ENCODE assay signal across 20 mouse cellular contexts in the genomic region with DNA sequence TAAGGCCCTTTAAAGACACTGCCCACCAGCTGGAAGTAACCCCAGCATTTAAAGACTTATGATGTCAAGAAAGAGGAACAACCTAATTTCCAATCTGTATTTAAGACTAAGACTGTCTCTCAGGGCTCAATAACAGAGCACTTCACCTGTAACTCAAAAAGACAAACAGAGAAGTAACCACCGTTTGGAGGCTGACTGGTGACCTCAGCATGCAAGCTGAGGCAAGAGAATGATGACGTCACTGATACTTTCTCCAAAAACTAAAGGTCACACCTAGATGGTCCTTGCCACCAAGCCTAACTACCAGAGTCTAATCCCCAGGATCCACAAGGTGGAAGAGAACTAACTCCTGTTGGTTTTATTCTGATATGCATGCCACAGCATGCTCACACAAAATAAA. TPM values are rescaled to one million over a fixed set of nuclear protein-coding genes. Genes with fewer than 3 reads are reported as not detected.
"Had no signal": no experiment of that assay in that cellular context is flagged by ENCODE, and none has a peak within 500 bp of the region (broad histone marks: within the 10 kb centered on the region; RNA-seq: fewer than 3 reads in every experiment).

No protein-coding gene starts in this region.

- H3K27ac ChIP-seq: limb, embryonic 13.5 days; liver, embryonic 14.5 days; macrophage; midbrain, embryonic 12.5 days; midbrain, embryonic 15.5 days; neural tube, embryonic 12.5 days; neural tube, embryonic 15.5 days; stomach, embryonic 15.5 days had no signal

- DNase-seq: kidney, adult 9 months; kidney, postnatal 14 days; kidney, postnatal 4 days; left cerebral cortex, postnatal 4 days; liver, postnatal 0 days; lung, embryonic 14.5 days; right cerebral cortex, adult 18-20 months; right cerebral cortex, postnatal 14 days; right cerebral cortex, postnatal 4 days; thymus, adult 2 months; thymus, postnatal 14 days; thymus, postnatal 4 days had no signal

- H3K4me3 ChIP-seq: limb, embryonic 13.5 days; midbrain, embryonic 12.5 days; midbrain, embryonic 15.5 days; neural tube, embryonic 12.5 days; neural tube, embryonic 15.5 days; stomach, embryonic 15.5 days had no signal

- H3K4me1 ChIP-seq: stomach, embryonic 15.5 days had no signal

- H3K27me3 ChIP-seq: limb, embryonic 13.5 days; midbrain, embryonic 12.5 days; midbrain, embryonic 15.5 days; neural tube, embryonic 12.5 days; neural tube, embryonic 15.5 days; stomach, embryonic 15.5 days had no signal

- H3K9ac ChIP-seq: limb, embryonic 13.5 days; liver, embryonic 14.5 days; liver, postnatal 0 days; lung, embryonic 14.5 days; midbrain, embryonic 12.5 days; midbrain, embryonic 15.5 days; neural tube, embryonic 12.5 days; neural tube, embryonic 15.5 days; stomach, embryonic 15.5 days had no signal

RNA-seq across cellular contexts. Expression of a gene that starts 55.8 kb away (rescaled TPM):
- polyA plus RNA-seq: macrophage had no signal
